Mouse (Mus musculus) hindbrain, postnatal 0 days (tissue): ENCODE measurements at regions not wholly inside any gene's neighbourhood (a gene's known extent, or its start where the extent isn't known, plus 50 kb on each side); places are given as distances from the start of the nearest gene placed in this dataset.

Source experiments
- ATAC-seq: fragments of 200-750 bp; cut with Nextera tagmentation; 2 replicates; pipeline ENCODE4 v1.8.0; 2017; ENCODE audit warnings: mild to moderate bottlenecking, moderate TSS enrichment, moderate library complexity
- DNase-seq: peaks from one replicate; pipeline ENCODE4 v3.0.0-alpha.2; 2015; ENCODE audit warnings: low spot score
- H3K27ac ChIP-seq: fragments of 300-500 bp; sonication (generic); 2 replicates; pipeline ENCODE4 v1.5.1; 2014; ENCODE audit warnings: mild to moderate bottlenecking
- H3K27me3 ChIP-seq: fragments of 300-500 bp; sonication (generic); 2 replicates; pipeline ENCODE4 v1.6.1; 2014; ENCODE audit warnings: low read length, mixed read lengths; ENCODE audit not compliant: insufficient read depth
- H3K36me3 ChIP-seq: fragments of 300-500 bp; sonication (generic); 2 replicates; pipeline ENCODE4 v1.6.1; 2014; ENCODE audit warnings: low read length, mixed read lengths; ENCODE audit not compliant: insufficient read depth
- H3K4me1 ChIP-seq: fragments of 300-500 bp; sonication (generic); 2 replicates; pipeline ENCODE4 v1.6.1; 2014; ENCODE audit warnings: antibody characterized with exemption, low read length, mixed read lengths; ENCODE audit not compliant: insufficient read depth
- H3K4me2 ChIP-seq: fragments of 300-500 bp; sonication (generic); 2 replicates; pipeline ENCODE4 v1.6.1; 2014; ENCODE audit warnings: low read depth, mild to moderate bottlenecking, low read length, moderate library complexity, mixed read lengths
- H3K4me3 ChIP-seq: fragments of 300-500 bp; sonication (generic); 2 replicates; pipeline ENCODE4 v1.5.1; 2014; ENCODE audit warnings: low read length
- H3K9ac ChIP-seq: fragments of 300-500 bp; sonication (generic); replicated peaks from 2 replicates; pipeline ENCODE4 v1.6.1; 2014; ENCODE audit warnings: mild to moderate bottlenecking, low read length, moderate library complexity, mixed read lengths
- H3K9me3 ChIP-seq: fragments of 300-500 bp; sonication (generic); 2 replicates; pipeline ENCODE4 v1.6.1; 2016; ENCODE audit warnings: low read length, mixed read lengths
- CTCF ChIP-seq: IDR thresholded peaks from 2 replicates; pipeline ENCODE4 v1.5.1; 2016; ENCODE audit warnings: antibody characterized with exemption, control low read depth, low read depth
- WGBS: fragments of 180-500 bp; shearing (Covaris S2); extraction: QIAGEN DNeasy Blood & Tissue Kit; methylation state at CpG from one replicate; pipeline ENCODE4 v1.1.7; 2014; 5-methylcytosine and 5-hydroxymethylcytosine counted together

DNA sequence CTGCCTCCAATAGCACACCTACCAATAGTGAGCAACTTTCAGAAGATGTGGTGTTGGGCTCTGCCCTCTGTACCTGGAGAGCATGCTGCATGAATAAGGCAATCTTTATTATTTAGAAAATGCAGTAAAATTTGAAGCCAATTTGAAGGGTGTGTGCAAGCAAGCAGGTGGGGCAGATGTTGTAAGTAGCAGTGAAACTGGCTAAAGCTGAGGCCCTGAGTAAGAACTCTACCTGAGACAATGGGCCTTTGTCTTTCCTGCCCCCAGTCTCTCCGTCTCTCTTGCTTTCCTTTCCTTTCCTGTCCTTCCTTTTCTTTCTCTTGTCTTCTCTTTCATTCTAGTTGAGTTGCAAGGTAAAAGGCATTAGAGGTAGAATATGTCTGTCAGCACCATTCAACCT, 319.9 kb downstream of the Bcl11a start:
- no peak overlapping the region for H3K4me3 ChIP-seq
- 63% methylated on average over 1 of the region's 1 CpGs for WGBS
- no peaks in the 10 kb centered on the region for H3K9me3 ChIP-seq
- no peaks in the 10 kb centered on the region for H3K27me3 ChIP-seq
- no peak overlapping the region for H3K9ac ChIP-seq
- no peak for ATAC-seq
- no peak for TF ChIP-seq CTCF
- no peaks in the 10 kb centered on the region for H3K4me1 ChIP-seq
- no peak overlapping the region for H3K4me2 ChIP-seq
- DNase-seq, result no peak
- H3K27ac ChIP-seq, result no peak overlapping the region
- H3K36me3 ChIP-seq, result no peaks in the 10 kb centered on the region

DNA sequence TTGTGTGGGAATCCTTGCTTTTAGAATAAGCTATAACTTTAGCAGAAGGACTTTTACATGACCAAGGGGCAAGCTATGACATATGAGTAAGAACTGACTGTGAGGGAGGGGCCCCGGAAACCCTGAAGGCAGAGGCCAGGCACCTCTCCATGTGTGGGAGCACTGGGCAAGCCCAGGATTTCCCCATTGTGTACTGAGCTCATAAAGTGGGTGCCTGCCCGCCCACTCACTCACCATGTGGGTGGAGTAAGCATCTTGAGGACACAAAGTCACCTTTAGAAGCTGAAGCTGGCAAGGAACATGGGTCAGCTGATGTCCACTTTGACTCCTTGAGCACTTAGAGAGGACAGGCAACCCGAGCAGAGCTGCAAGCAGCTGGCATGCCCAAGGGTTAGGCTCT, 323.3 kb downstream of the Bcl11a start:
- no peaks in the 10 kb centered on the region for H3K27me3 ChIP-seq
- no peaks in the 10 kb centered on the region for H3K36me3 ChIP-seq
- no peaks in the 10 kb centered on the region for H3K4me1 ChIP-seq
- H3K9me3 ChIP-seq, result no peaks in the 10 kb centered on the region
- no peak overlapping the region for H3K4me3 ChIP-seq
- no peak overlapping the region for H3K27ac ChIP-seq
- ATAC-seq (no peak), DNase-seq (no peak)
- TF ChIP-seq CTCF, result no peak
- no peak overlapping the region for H3K4me2 ChIP-seq
- H3K9ac ChIP-seq, result no peak overlapping the region
- WGBS, result 81% methylated on average over 3 of the region's 3 CpGs

- Histone ChIP-seq H3K4me2 (no peak overlapping the region), H3K27me3 (no peaks in the 10 kb centered on the region), H3K27ac (no peak overlapping the region), H3K36me3 (no peaks in the 10 kb centered on the region), H3K9ac (no peak overlapping the region), H3K9me3 (no peaks in the 10 kb centered on the region), H3K4me1 (no peaks in the 10 kb centered on the region), H3K4me3 (no peak overlapping the region)
- ATAC-seq (no peak), DNase-seq (no peak)
- TF ChIP-seq CTCF, result no peak
- WGBS, result 79% methylated on average over 3 of the region's 3 CpGs
Measured at GRCm38 (mm10) chr11:24402127-24402526, 324.3 kb downstream of the Bcl11a start.

DNA sequence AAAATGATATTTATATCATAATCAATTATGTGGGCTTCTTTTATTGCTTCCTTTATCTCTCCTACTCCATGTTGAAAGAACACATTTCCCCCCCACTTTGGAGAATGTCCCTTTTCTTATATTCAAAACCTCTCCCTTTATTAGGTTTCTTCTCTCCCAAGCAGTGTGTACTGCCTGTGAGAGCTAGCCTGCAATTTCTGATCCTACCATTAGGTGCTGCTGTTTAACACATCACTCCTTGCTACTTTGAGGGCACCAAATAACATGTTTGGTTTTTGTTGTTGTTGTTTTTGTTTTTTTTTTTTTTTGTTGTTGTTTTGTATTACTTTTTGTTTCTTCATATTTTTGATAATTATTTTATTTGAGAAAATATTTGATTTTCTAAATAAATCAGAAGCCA, 336.9 kb downstream of the Bcl11a start:
- peak; percentile 48 for TF ChIP-seq CTCF
- ATAC-seq (no peak), DNase-seq (peak; percentile 29)
- H3K27ac ChIP-seq, result no peak overlapping the region
- no peaks in the 10 kb centered on the region for H3K9me3 ChIP-seq
- H3K4me3 ChIP-seq, result no peak overlapping the region
- no peaks in the 10 kb centered on the region for H3K36me3 ChIP-seq
- no peaks in the 10 kb centered on the region for H3K4me1 ChIP-seq
- H3K27me3 ChIP-seq, result no peaks in the 10 kb centered on the region
- H3K9ac ChIP-seq, result no peak overlapping the region
- no peak overlapping the region for H3K4me2 ChIP-seq

GRCm38 (mm10) chr11:24422066-24422775, 344.4 kb downstream of the Bcl11a start:
- Histone ChIP-seq H3K36me3 (no peaks in the 10 kb centered on the region), H3K27me3 (no peaks in the 10 kb centered on the region), H3K9ac (no peak overlapping the region), H3K4me2 (no peak overlapping the region), H3K27ac (no peak overlapping the region), H3K4me3 (no peak overlapping the region), H3K4me1 (no peaks in the 10 kb centered on the region), H3K9me3 (no peaks in the 10 kb centered on the region)
- DNase-seq, result peak; percentile 45
- no peak for TF ChIP-seq CTCF
- ATAC-seq, result peak; percentile 43
- 45% methylated on average over 10 of the region's 10 CpGs for WGBS

DNA sequence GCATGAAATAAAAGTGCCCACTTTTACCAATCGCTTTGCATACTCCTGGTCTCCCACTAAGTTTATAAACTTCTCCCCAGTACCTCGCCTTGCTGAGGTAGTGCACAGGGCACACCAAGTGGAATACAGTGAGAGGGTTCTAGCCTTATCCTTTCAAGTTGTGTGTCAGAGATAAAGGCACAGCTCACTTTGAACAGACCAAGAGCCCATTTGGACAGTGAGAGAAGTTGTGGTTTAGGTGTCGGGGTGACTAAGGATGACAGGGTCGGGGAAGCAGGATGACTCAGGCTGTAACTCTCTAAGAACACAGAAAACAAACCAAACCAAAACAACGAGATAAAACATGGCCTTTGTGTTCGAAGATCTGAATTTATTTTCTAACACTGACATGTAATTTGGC, 345.4 kb downstream of the Bcl11a start:
- whole genome bisulfite sequencing, result 90% methylated on average over 6 of the region's 6 CpGs
- Histone ChIP-seq H3K4me3 (no peak overlapping the region), H3K9me3 (no peaks in the 10 kb centered on the region), H3K4me1 (no peaks in the 10 kb centered on the region), H3K27me3 (no peaks in the 10 kb centered on the region), H3K9ac (no peak overlapping the region), H3K27ac (no peak overlapping the region), H3K4me2 (no peak overlapping the region), H3K36me3 (no peaks in the 10 kb centered on the region)
- no peak for TF ChIP-seq CTCF
- DNase-seq, result no peak
- ATAC-seq, result no peak

DNA sequence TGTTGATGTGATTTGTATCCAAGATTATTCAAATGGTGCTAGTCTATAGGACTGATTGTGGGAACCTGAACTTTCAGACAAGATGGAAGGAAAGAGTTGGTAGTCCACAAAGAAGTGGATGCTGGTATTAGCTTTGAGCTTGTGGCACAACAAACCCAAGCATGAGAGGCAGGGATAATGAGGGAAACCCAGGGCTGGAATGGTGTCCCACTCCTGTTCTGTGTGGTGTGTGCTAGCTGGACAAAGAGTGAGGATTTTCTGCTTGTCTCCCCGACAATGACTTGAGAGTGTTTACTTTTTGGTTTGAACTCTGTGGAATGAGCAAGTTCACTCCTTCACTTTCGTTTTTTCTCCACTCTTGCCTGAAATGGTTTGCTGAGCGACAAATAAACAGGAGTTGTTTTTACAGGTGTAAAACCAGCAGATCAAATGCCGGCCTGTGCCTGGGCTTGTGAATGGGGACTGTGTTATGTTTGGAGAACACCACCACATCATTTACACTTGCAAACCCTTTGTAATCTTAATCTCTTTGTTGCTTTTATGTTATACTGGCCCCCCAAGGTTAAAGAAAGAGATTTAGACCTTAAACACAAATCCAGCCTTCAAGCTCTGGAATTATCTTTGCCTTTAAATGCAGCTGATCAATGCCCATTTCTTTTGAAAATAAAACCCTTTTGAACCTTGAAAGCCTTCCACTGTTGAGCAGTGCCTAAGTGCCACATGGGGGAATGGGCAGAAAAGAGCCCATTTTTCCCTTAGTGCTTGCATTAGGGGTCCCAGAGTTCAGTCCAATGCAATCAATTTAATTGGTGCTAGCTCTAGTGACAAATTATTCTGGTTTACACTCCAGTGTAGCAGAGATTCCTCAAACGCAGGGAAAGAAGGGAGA, 349.4 kb downstream of the Bcl11a start:
- no peak for DNase-seq
- 42% methylated on average over 5 of the region's 5 CpGs for WGBS

More for the DNA sequence above, 349.4 kb downstream of the Bcl11a start:
- TF ChIP-seq CTCF, result no peak
- H3K27me3 ChIP-seq, result no peaks in the 10 kb centered on the region
- no peak overlapping the region for H3K4me2 ChIP-seq
- no peaks in the 10 kb centered on the region for H3K4me1 ChIP-seq
- ATAC-seq, result no peak
- no peak overlapping the region for H3K9ac ChIP-seq
- no peaks in the 10 kb centered on the region for H3K36me3 ChIP-seq
- H3K4me3 ChIP-seq, result no peak overlapping the region
- H3K9me3 ChIP-seq, result no peaks in the 10 kb centered on the region
- H3K27ac ChIP-seq, result no peak overlapping the region
